Mouse (Mus musculus): ENCODE measurements around the gene Gm1113. TPM values are rescaled to one million over a fixed set of nuclear protein-coding genes. Genes with fewer than 3 reads are reported as not detected.

Gene Gm1113
- total RNA-seq, 2 experiments from 2014 or later, result not detected

- no peak for DNase-seq (ENCODE audit: extremely low spot score in 1 of 2, low spot score in 2 of 2)
- TF ChIP-seq CTCF (IDR thresholded peaks at IDR 0.05), result no peak
Measured at GRCm38 (mm10) chr9:35493733-35494092, 24.4 kb downstream of the Gm1113 start.

GRCm38 (mm10) chr9:35493033-35493732 is 24.9 kb downstream of the Gm1113 start:
- DNase-seq (ENCODE audit: extremely low spot score in 1 of 2, low spot score in 2 of 2), result no peak
- no peak overlapping the region for H3K4me3 ChIP-seq
- no peak for TF ChIP-seq CTCF (IDR thresholded peaks at IDR 0.05)
- no peak overlapping the region for H3K27ac ChIP-seq
- intact Hi-C loops (cut with DNase I), result no loop called here

More at GRCm38 (mm10) chr9:35493733-35494092, 24.4 kb downstream of the Gm1113 start:
- H3K27ac ChIP-seq, result no peak overlapping the region
- no peak overlapping the region for H3K4me3 ChIP-seq
- intact Hi-C loops (cut with DNase I), result no loop called here

DNA sequence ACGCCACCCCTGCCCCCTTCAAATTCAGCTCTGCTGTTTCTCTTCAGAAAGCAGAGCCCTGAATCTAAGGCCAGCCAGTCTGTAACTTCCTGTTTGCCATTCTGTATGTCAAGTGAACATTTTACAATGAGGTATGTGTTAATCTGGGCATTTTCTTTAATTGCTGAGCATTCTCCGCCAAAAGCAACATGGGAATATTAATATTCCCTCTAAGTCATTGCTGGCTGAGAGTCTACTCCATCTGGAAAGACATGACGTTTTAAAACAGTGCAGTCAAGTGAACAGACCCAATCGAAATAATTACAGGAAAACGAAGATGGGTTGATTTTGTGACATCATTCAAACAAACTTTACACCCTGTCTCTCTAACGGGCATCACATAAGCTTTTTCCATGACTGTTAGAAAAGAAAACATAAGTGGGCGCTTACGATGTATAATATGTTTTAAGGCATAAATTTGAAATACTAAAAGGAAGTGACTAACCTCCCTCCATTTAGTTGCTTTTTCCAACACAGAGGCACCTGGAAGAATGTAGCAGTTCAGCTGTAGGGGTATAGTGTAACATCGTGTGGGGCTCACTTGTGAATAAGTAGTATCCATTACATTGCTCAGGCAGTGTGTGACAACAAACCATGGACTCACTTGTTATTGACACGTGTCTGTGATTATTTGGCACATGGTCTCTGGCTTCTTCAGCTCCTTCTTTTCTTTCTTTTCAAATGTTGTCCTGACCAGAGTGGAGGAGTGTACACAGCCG is 26.8 kb downstream of the Gm1113 start:
- no peak for DNase-seq (ENCODE audit: extremely low spot score in 1 of 2, low spot score in 2 of 2)
- intact Hi-C loops (cut with DNase I), result no loop called here
- H3K4me3 ChIP-seq, result no peak overlapping the region
- no peak overlapping the region for H3K27ac ChIP-seq
- no peak for TF ChIP-seq CTCF (IDR thresholded peaks at IDR 0.05)

DNA sequence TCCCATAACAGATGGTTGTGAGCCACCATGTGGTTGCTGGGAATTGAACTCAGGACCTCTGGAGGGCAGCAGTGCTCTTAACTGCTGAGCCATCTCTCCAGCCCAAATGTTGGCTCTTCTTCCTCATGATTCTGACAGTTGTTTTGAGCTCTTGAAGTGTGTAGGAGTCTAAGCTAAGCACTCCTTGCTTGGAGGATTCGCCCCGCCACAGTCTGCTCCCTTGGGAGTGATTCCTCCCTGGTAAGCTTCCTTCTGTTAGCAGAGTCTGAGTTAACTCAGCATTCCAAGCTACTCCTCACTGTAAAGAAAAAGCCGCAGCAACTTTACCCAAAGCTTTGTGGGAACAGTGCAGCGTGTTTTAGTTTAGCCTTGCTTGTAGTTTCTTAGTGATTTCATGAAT is 29.6 kb downstream of the Gm1113 start:
- TF ChIP-seq CTCF (IDR thresholded peaks at IDR 0.05), result no peak; the same call in 1 of the 2 replicates
- H3K27ac ChIP-seq, result no peak overlapping the region
- no peak for DNase-seq (ENCODE audit: extremely low spot score in 1 of 2, low spot score in 2 of 2)
- intact Hi-C loops (cut with DNase I), result no loop called here
- H3K4me3 ChIP-seq, result no peak overlapping the region

DNA sequence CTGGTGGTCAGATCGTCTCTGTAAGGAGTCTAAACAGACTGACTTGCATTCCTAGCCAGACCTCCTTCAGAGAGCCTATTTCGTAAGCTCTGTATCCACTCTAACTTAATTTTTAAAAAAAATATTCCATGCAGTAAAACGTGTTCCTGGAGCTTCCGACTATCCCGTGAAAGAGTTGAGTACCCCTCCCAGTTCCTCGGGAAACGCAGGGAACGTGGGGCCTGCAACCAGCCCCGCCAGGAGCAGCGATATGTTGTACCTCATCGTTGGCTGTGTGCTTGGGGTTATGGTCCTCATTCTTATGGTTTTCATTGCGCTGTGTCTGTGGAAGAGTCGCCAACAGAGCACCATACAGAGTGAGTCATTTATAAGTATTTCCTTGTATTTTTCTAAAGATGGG is 31.5 kb downstream of the Gm1113 start:
- no peak for TF ChIP-seq CTCF (IDR thresholded peaks at IDR 0.05)
- no peak overlapping the region for H3K4me3 ChIP-seq
- H3K27ac ChIP-seq, result no peak overlapping the region
- intact Hi-C loops (cut with DNase I), result no loop called here
- DNase-seq (ENCODE audit: extremely low spot score in 1 of 2, low spot score in 2 of 2), result no peak

DNA sequence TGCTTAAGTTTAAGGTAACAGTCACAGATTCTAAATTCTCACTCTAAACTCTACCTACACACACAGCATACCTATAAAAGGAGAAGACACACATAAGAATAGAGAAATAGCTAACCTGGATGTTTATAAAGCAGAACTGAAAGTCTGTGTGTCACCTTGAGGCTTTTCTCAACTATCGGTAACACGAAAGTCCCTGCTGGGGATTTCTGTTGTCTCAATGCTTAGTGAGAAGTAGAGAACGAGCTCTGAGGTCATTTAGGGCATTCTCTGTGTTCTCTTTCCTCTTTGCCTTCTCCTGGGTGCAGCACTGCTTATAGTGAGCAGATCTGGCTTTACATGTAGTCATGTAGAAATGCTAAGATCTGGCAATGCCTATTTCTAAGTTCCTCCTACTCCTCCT is 34.1 kb downstream of the Gm1113 start:
- intact Hi-C loops (cut with DNase I), result no loop called here
- no peak for TF ChIP-seq CTCF (IDR thresholded peaks at IDR 0.05)
- H3K4me3 ChIP-seq, result no peak overlapping the region
- no peak overlapping the region for H3K27ac ChIP-seq
- DNase-seq (ENCODE audit: extremely low spot score in 1 of 2, low spot score in 2 of 2), result no peak

- Histone ChIP-seq H3K4me3 (no peak overlapping the region), H3K27ac (no peak overlapping the region)
- intact Hi-C loops (cut with DNase I), result no loop called here
- TF ChIP-seq CTCF (IDR thresholded peaks at IDR 0.05), result no peak
- no peak for DNase-seq (ENCODE audit: extremely low spot score in 1 of 2, low spot score in 2 of 2)
Measured at GRCm38 (mm10) chr9:35482014-35482898, 35.8 kb downstream of the Gm1113 start.

GRCm38 (mm10) chr9:35479456-35479855 is 38.6 kb downstream of the Gm1113 start:
- H3K27ac ChIP-seq, result no peak overlapping the region
- intact Hi-C loops (cut with DNase I), result loop anchor here (2.0 kb wide), 1 partner anchor 55 kb away; no protein-coding TSS in a partner anchor
- no peak for DNase-seq (ENCODE audit: extremely low spot score in 1 of 2, low spot score in 2 of 2)
- no peak for TF ChIP-seq CTCF (IDR thresholded peaks at IDR 0.05)
- H3K4me3 ChIP-seq, result no peak overlapping the region

GRCm38 (mm10) chr9:35475394-35475793 is 42.7 kb downstream of the Gm1113 start:
- intact Hi-C loops (cut with DNase I), result no loop called here
- H3K4me3 ChIP-seq, result no peak overlapping the region
- no peak for TF ChIP-seq CTCF (IDR thresholded peaks at IDR 0.05)
- no peak for DNase-seq (ENCODE audit: extremely low spot score in 1 of 2, low spot score in 2 of 2)
- H3K27ac ChIP-seq, result no peak overlapping the region

DNA sequence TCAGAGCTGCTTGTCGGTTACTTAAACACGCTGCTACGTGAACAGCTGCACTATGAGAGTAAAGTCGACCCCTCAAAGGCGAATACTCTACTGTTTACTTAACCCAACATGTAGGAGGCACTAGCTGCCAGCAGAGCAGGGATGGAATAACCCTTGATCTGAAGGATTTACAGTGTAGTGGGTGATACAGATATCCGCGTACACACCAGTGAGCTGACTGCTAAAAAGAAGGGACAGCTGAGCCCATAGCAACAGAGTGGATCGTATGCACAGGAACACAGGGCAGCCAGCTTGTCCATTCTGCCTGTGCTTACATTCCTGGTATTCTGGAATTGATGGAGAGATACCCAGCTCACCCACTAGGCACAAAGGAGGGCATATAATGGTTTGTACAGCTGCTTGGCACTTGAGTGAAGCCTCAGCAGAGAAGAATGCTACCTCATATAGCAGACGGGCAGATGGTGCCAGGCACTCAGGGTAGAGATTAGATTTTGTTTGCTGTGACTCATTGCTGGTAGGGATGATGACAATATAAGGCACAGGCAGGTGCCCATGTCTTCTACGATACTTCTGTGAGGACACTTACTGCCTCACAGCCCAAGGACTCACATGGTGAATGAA is 43.9 kb downstream of the Gm1113 start:
- H3K27ac ChIP-seq, result no peak overlapping the region
- TF ChIP-seq CTCF (IDR thresholded peaks at IDR 0.05), result no peak
- no peak for DNase-seq (ENCODE audit: extremely low spot score in 1 of 2, low spot score in 2 of 2)
- intact Hi-C loops (cut with DNase I), result no loop called here
- no peak overlapping the region for H3K4me3 ChIP-seq

GRCm38 (mm10) chr9:35468913-35469312 is 49.2 kb downstream of the Gm1113 start:
- TF ChIP-seq CTCF (IDR thresholded peaks at IDR 0.05), result no peak
- intact Hi-C loops (cut with DNase I), result no loop called here
- DNase-seq (ENCODE audit: extremely low spot score in 1 of 2, low spot score in 2 of 2), result no peak
- no peak overlapping the region for H3K27ac ChIP-seq
- H3K4me3 ChIP-seq, result no peak overlapping the region

All from left cerebral cortex, adult 2 months (tissue).